Mouse (Mus musculus) MEL (cell line): ENCODE results near the gene Dclk1. TPM values are rescaled to one million over a fixed set of nuclear protein-coding genes. Genes with fewer than 3 reads are reported as not detected.

Source experiments
- DNase-seq: peaks from one replicate; pipeline ENCODE4 v3.0.0; 2011; ENCODE audit warnings: low read depth, low spot score
- H3K27ac ChIP-seq: 2 replicates; pipeline ENCODE4 v1.5.1; 2012; ENCODE audit warnings: low read depth, mild to moderate bottlenecking, control low read depth, low read length, moderate library complexity; ENCODE audit not compliant: control insufficient read depth
- H3K27me3 ChIP-seq, 2 experiments: fragments of 150-350 bp in 1 of 2; sonication (generic) in 1 of 2; 2 replicates each; pipeline ENCODE4 v1.6.1; 2012; ENCODE audit warnings: low read length in 2 of 2, mild to moderate bottlenecking in 2 of 2, improper control_type of control experiment in 1 of 2, moderate library complexity in 1 of 2; ENCODE audit not compliant: insufficient read depth in 2 of 2, control insufficient read depth in 1 of 2
- H3K36me3 ChIP-seq, 2 experiments: 2 replicates each; pipeline ENCODE4 v1.6.1; 2012 to 2014; ENCODE audit warnings: low read length in 2 of 2, improper control_type of control experiment in 1 of 2, inconsistent platforms in 1 of 2, mild to moderate bottlenecking in 1 of 2; ENCODE audit not compliant: insufficient read depth in 2 of 2, control insufficient read depth in 1 of 2
- H3K4me1 ChIP-seq, 2 experiments: fragments of 150-350 bp in 1 of 2; sonication (generic) in 1 of 2; 2 replicates each; pipeline ENCODE4 v1.6.1; 2012; ENCODE audit warnings: low read length in 2 of 2, improper control_type of control experiment in 1 of 2, mild to moderate bottlenecking in 1 of 2; ENCODE audit not compliant: insufficient read depth in 2 of 2, control insufficient read depth in 1 of 2
- H3K4me3 ChIP-seq, 2 experiments: fragments of 150-350 bp in 1 of 2; sonication (generic) in 1 of 2; 2 replicates each; pipeline ENCODE4 v1.5.1; 2012; ENCODE audit warnings: low read depth in 2 of 2, low read length in 2 of 2, mild to moderate bottlenecking in 2 of 2, moderate library complexity in 2 of 2, control low read depth in 1 of 2, improper control_type of control experiment in 1 of 2; ENCODE audit not compliant: control insufficient read depth in 1 of 2, insufficient read depth in 1 of 2
- H3K79me2 ChIP-seq: 2 replicates; pipeline ENCODE4 v1.6.1; 2012; ENCODE audit warnings: mild to moderate bottlenecking, low read length, moderate library complexity; ENCODE audit not compliant: control insufficient read depth, poor library complexity, insufficient read depth
- H3K9ac ChIP-seq: 2 replicates; pipeline ENCODE4 v1.6.1; 2012; ENCODE audit warnings: low read depth, mild to moderate bottlenecking, control low read depth, low read length, moderate library complexity; ENCODE audit not compliant: control insufficient read depth, poor library complexity, severe bottlenecking
- H3K9me3 ChIP-seq: fragments of 150-350 bp; sonication (generic); replicated peaks from 2 replicates; pipeline ENCODE4 v1.6.1; 2012; ENCODE audit warnings: mild to moderate bottlenecking, low read length, improper control_type of control experiment, moderate library complexity; ENCODE audit not compliant: insufficient read depth
- BHLHE40 ChIP-seq: IDR thresholded peaks from 2 replicates; pipeline ENCODE4 v1.6.1; 2012; ENCODE audit warnings: low read depth, mild to moderate bottlenecking, inconsistent platforms, low read length, improper control_type of control experiment, borderline replicate concordance
- CHD1 ChIP-seq: IDR thresholded peaks from 2 replicates; pipeline ENCODE4 v1.6.1; 2012; ENCODE audit warnings: low read depth, mild to moderate bottlenecking, inconsistent platforms, low read length, improper control_type of control experiment
- CTCF ChIP-seq, 3 experiments: IDR thresholded peaks in 2 of 3; conservative IDR thresholded peaks in 1 of 3; 2 replicates each; pipeline ENCODE4 v1.5.1; 2011 to 2012; ENCODE audit warnings: low read length in 3 of 3, low read depth in 2 of 3, mild to moderate bottlenecking in 2 of 3, improper control_type of control experiment in 1 of 3, inconsistent platforms in 1 of 3, mixed read lengths in 1 of 3, moderate library complexity in 1 of 3; ENCODE audit not compliant: control insufficient read depth in 1 of 3, insufficient read depth in 1 of 3, poor library complexity in 1 of 3, severe bottlenecking in 1 of 3
- E2F4 ChIP-seq: IDR thresholded peaks from 2 replicates; pipeline ENCODE4 v1.6.1; 2011; ENCODE audit warnings: low read depth, low read length, improper control_type of control experiment, borderline replicate concordance
- EP300 ChIP-seq, 2 experiments: IDR thresholded peaks; 2 replicates each; pipeline ENCODE4 v1.6.1; 2011; ENCODE audit warnings: improper control_type of control experiment in 2 of 2, low read length in 2 of 2, low read depth in 1 of 2, mild to moderate bottlenecking in 1 of 2
- ETS1 ChIP-seq: IDR thresholded peaks from 2 replicates; pipeline ENCODE4 v1.6.1; 2012; ENCODE audit warnings: low read depth, mild to moderate bottlenecking, inconsistent platforms, low read length, improper control_type of control experiment, moderate library complexity
- GABPA ChIP-seq: IDR thresholded peaks from 2 replicates; pipeline ENCODE4 v1.6.1; 2012; ENCODE audit warnings: low read depth, mild to moderate bottlenecking, inconsistent platforms, low read length, improper control_type of control experiment, moderate library complexity
- GATA1 ChIP-seq: IDR thresholded peaks from 2 replicates; pipeline ENCODE4 v1.6.1; 2011; ENCODE audit warnings: low read depth, low read length, improper control_type of control experiment
- JUND ChIP-seq: IDR thresholded peaks from 2 replicates; pipeline ENCODE4 v1.6.1; 2011; ENCODE audit warnings: low read depth, mild to moderate bottlenecking, improper control_type of control experiment, low read length
- KAT2A ChIP-seq: conservative IDR thresholded peaks from 2 replicates; pipeline ENCODE4 v1.6.1; 2012; ENCODE audit warnings: low read depth, low read length, improper control_type of control experiment, inconsistent platforms
- MAFK ChIP-seq: IDR thresholded peaks from 2 replicates; pipeline ENCODE4 v1.6.1; 2011; ENCODE audit warnings: low read depth, mild to moderate bottlenecking, low read length, improper control_type of control experiment, borderline replicate concordance
- MAX ChIP-seq: IDR thresholded peaks from 2 replicates; pipeline ENCODE4 v1.6.1; 2011; ENCODE audit warnings: low read length, improper control_type of control experiment
- MAZ ChIP-seq: IDR thresholded peaks from 2 replicates; pipeline ENCODE4 v1.6.1; 2012; ENCODE audit warnings: low read depth, mild to moderate bottlenecking, inconsistent platforms, low read length, improper control_type of control experiment
- MXI1 ChIP-seq: IDR thresholded peaks from 2 replicates; pipeline ENCODE4 v1.6.1; 2011; ENCODE audit warnings: mild to moderate bottlenecking, low read depth, low read length, improper control_type of control experiment
- NELFE ChIP-seq: IDR thresholded peaks from 2 replicates; pipeline ENCODE4 v1.6.1; 2011; ENCODE audit warnings: low read depth, low read length, improper control_type of control experiment
- NRF1 ChIP-seq: IDR thresholded peaks from 2 replicates; pipeline ENCODE4 v1.6.1; 2014; ENCODE audit warnings: low read depth, mild to moderate bottlenecking, inconsistent platforms, low read length, improper control_type of control experiment, moderate library complexity; ENCODE audit not compliant: poor library complexity, insufficient read depth, severe bottlenecking
- RCOR1 ChIP-seq: IDR thresholded peaks from 2 replicates; pipeline ENCODE4 v1.6.1; 2012; ENCODE audit warnings: low read depth, mild to moderate bottlenecking, inconsistent platforms, low read length, improper control_type of control experiment
- SIN3A ChIP-seq: IDR thresholded peaks from 2 replicates; pipeline ENCODE4 v1.6.1; 2012; ENCODE audit warnings: low read length, improper control_type of control experiment, inconsistent platforms
- ZC3H11A ChIP-seq: IDR thresholded peaks from 2 replicates; pipeline ENCODE4 v1.6.1; 2012; ENCODE audit warnings: low read depth, mild to moderate bottlenecking, inconsistent platforms, low read length, improper control_type of control experiment
- polyA plus RNA-seq, 2 experiments: library from polyadenylated mRNA; stranded (reverse) in 1 of 2; unstranded in 1 of 2; fragments of >175 nt in 1 of 2; fragments of >200 nt in 1 of 2; gene quantifications; 2 replicates each; pipeline versions ENCODE4 v1.2.1 to v1.2.4; 2012; ENCODE audit warnings: low replicate concordance in 2 of 2, low read depth in 1 of 2; ENCODE audit not compliant: insufficient read length in 2 of 2, insufficient read depth in 1 of 2, missing spikeins in 1 of 2
- total RNA-seq: library from RNA; depleted of rRNA; stranded (reverse); fragments of 300-350 nt; gene quantifications from 2 replicates; pipeline ENCODE4 v1.2.3, GENCODE M21; 2012

Dclk1 gene
- total and polyA plus RNA-seq, 3 experiments = not detected

- TF ChIP-seq MAZ = no peak
- H3K36me3 ChIP-seq = no peaks in the 10 kb centered on the region
- no peak overlapping the region for H3K4me3 ChIP-seq
- H3K27me3 ChIP-seq = no peaks in the 10 kb centered on the region
- no peaks in the 10 kb centered on the region for H3K4me1 ChIP-seq
- H3K79me2 ChIP-seq = no peaks in the 10 kb centered on the region
- no peak overlapping the region for H3K9ac ChIP-seq
- H3K9me3 ChIP-seq = no peaks in the 10 kb centered on the region
- no peak overlapping the region for H3K27ac ChIP-seq
- no peak for DNase-seq
Observed at GRCm38 (mm10) chr3:55276851-55277250, 34.7 kb downstream of the Dclk1 start.

DNA sequence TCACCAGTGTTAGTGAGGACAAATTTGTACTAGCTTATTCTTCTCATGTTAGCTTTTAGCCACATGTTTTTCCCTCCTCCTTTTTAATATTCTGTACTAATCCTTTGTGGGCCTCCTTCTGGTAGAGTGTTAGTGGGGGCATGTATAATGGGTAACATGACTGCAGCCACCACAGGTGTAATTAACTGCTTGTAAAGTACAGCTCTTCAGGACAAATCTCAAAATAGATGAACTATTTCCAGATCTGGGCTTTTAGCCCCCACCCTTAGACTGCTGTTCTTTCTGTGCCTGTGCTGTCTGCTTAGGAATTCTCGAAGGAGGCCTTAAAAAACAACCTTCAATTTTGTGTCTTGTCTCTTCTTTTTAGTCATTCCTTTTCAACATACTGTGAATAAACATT is 35.7 kb downstream of the Dclk1 start:
- Histone ChIP-seq H3K9ac (no peak overlapping the region), H3K27ac (no peak overlapping the region), H3K27me3 (no peaks in the 10 kb centered on the region), H3K36me3 (no peaks in the 10 kb centered on the region), H3K79me2 (no peaks in the 10 kb centered on the region), H3K4me1 (no peaks in the 10 kb centered on the region), H3K4me3 (no peak overlapping the region), H3K9me3 (no peaks in the 10 kb centered on the region)
- DNase-seq = no peak
- TF ChIP-seq KAT2A = no peak
- no peak for TF ChIP-seq ETS1
- TF ChIP-seq MAX = no peak
- no peak for TF ChIP-seq CHD1
- no peak for TF ChIP-seq MAZ
- TF ChIP-seq GABPA = no peak
- no peak for TF ChIP-seq MAFK
- TF ChIP-seq JUND = no peak
- TF ChIP-seq ZC3H11A = no peak
- TF ChIP-seq BHLHE40 = no peak
- no peak for TF ChIP-seq NRF1
- no peak for TF ChIP-seq CTCF (IDR thresholded peaks at IDR 0.05 in 2 of 3, conservative IDR thresholded peaks at IDR 0.05 in 1 of 3; ENCODE audit: control insufficient read depth in 1 of 3, insufficient read depth in 1 of 3, low read depth in 2 of 3, low read length in 3 of 3, poor library complexity in 1 of 3, severe bottlenecking in 1 of 3)
- TF ChIP-seq E2F4 = no peak
- no peak for TF ChIP-seq MXI1
- no peak for TF ChIP-seq NELFE
- TF ChIP-seq GATA1 = no peak
- no peak for TF ChIP-seq EP300 (IDR thresholded peaks at IDR 0.05; ENCODE audit: low read depth in 1 of 2, low read length in 2 of 2)
- TF ChIP-seq SIN3A = no peak
- TF ChIP-seq RCOR1 = no peak
